Mouse (Mus musculus) megakaryocyte-erythroid progenitor cell, adult 5-6 weeks (primary cell): ENCODE data around the gene Creb3l4. TPM values are rescaled to one million over a fixed set of nuclear protein-coding genes. Genes with fewer than 3 reads are reported as not detected.
"Not testable (repeated sequence)": the region's sequence is repeated elsewhere in the genome, so short reads cannot be mapped to it uniquely, and the experiment has no call there.

Source experiments
- ATAC-seq: replicated peaks from 2 replicates; pipeline ENCODE4 v1.8.0; 2016; ENCODE audit warnings: mild to moderate bottlenecking, inconsistent platforms; ENCODE audit not compliant: severe bottlenecking, poor library complexity, low FRiP score, low TSS enrichment
- total RNA-seq, 2 experiments: library from RNA; stranded (forward) in 1 of 2; stranded (reverse) in 1 of 2; fragments of 200-1000, 215-1000 nt in 1 of 2; fragments of >200 nt in 1 of 2; fragmentation: Nextera tagmentation in 1 of 2; gene quantifications; 2 replicates each; pipeline ENCODE4 v1.2.3; 2014 to 2017

Gene Creb3l4
- total RNA-seq (2014; fragmentation: Nextera tagmentation) (not detected in 2 replicates), total RNA-seq (2017) (not detected in 2 replicates)

- no peak for ATAC-seq
Measured at GRCm38 (mm10) chr3:90242984-90243775, at the start of gene Creb3l4. TSS of gene Creb3l4 (minus strand) at chr3:90243512.

DNA sequence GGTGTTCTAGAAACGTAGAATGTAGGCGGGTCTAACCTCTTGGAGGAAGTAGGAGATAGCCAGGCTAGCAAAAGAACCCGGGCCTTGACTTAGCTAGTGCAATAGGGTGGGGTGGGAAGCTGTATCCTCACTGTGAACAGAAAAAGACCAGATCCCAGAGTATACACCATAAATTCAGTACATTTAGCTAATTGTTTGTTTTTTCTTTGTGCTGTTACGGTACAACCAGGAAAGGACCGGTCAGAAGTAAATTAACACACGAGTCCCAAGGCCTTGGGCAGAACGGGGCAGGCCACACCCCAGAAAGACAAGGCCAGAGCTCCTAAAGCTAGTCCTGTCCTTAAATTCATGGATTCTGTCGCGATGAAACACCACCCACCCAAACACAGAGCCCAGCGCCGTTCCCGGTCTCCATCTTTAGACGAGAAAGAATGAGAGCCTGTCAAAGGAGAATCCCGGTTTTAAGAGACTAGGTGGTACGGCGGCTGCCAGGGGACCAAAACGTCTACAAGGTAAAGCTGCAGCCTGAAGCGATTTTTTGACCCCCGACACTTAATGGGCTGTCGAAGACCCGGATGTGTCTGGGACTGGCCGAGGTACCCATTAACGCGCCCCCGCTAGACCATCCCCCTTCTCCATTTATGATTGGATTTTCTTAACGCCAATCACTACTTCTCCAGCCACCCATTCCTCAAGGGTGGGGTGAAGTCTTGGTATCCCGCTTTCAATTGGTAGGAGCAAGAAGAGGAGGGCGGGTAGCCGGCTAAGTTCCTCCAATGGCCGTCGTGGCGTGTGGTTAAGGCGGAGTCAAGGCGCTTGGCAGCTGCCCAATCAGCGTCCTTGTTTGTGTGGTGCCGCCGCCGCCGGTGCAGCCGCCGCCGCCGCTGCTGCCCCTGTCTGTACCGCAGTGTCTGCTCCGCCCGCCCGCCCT, 49.3 kb upstream of the Creb3l4 start, which contains the start of gene Gatad2b:
TSS of gene Gatad2b (plus strand) at position 834 of the 931 bp plus-strand sequence.
- ATAC-seq = peak; percentile 99

DNA sequence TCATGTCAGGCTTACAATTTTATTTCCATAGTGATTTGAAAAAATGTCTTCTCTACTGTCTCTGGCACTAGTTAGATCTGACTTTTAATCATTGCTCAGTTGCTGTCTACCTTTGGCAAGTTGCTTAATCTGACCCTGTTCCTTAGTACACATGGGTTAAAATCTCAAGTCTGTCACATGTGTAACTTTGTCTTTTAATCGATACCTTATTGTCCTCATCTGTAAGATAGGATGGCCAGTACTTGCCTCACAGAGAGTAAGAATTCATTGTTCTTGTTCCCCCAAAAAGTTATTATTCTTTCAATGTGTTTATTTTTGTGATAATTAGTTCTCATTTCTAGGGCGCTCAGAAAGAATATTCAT, 48.7 kb upstream of the Creb3l4 start:
- ATAC-seq = no peak

DNA sequence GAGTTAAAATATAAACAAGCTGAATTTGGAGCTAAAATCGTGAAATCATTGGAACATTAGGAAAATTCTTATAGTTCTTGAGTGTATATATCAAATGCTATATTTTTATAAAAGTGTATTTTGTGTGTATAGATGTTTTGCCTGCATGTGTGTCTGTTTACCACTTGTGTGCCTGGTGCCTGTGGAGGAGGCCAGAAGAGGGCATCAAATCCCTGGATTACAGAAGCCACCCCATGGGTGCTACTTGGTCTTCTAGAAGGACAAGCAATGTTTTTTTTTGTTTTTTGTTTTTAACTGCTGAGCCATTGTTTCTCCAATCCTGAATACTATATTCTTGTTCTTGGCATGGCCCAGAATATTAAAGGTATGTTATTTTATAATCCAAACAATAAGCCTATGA, 47.3 kb upstream of the Creb3l4 start:
- no peak for ATAC-seq

DNA sequence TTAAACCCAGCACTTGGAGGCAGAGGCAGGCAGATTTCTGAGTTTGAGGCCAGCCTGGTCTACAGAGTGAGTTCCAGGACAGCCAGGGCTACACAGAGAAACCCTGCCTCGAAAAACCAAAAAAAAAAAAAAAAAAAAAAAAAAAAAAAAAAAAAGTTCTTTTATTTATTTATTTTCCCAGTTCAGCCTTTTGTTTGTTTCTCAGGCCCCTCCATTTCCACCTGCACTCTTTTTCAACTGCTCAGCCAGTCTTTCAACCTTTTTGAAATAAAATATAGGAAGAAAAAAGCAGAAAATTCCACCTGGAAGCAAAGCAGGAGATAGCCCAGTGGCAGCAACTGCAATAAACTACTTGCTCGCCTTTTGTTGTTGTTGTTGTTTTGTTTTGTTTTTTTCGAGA, 46.1 kb upstream of the Creb3l4 start:
- not testable (repeated sequence) for ATAC-seq

GRCm38 (mm10) chr3:90284150-90284549, 40.8 kb upstream of the Creb3l4 start:
- ATAC-seq = no peak

GRCm38 (mm10) chr3:90280708-90281107, 37.4 kb upstream of the Creb3l4 start:
- no peak for ATAC-seq

GRCm38 (mm10) chr3:90279743-90280142, 36.4 kb upstream of the Creb3l4 start:
- no peak for ATAC-seq

GRCm38 (mm10) chr3:90279216-90279615, 35.9 kb upstream of the Creb3l4 start:
- ATAC-seq = no peak

DNA sequence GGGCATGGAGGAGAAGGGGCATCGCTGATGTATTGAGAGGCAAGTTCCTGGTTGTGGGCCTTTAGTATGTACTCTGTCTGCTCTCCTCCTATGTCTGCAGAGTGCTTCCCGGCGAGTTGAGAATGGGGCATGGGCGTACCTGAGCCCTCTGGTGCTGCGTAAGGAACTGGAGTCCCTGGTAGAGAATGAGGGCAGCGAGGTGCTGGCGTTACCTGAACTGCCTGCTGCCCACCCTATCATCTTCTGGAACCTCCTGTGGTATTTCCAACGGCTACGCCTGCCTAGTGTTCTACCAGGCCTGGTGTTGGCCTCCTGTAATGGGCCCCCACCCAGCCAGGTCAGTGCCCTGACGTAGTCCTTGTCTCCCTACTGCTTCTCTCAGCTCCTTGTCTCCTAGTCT, 34.9 kb upstream of the Creb3l4 start:
- ATAC-seq = no peak

DNA sequence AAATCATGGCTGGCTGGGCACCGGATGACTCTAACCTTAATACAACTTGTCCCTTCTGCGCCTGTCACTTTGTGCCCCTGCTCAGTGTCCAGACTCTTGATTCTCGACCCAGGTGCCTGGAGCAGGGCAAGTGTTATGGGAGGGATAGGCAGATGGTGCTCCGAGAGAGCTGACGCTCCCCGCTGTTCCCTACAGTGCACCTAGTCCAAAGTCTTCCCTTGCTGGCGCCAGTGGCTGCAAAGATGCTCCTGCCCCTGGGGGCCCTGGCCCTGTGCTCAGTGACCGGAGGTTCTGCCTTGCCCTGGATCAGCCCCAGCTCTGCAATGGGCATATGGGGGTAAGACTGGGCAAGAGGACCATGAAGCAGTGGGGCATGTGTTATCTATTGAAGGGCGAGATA, 34.5 kb upstream of the Creb3l4 start:
- ATAC-seq = no peak

- ATAC-seq = no peak
Measured at GRCm38 (mm10) chr3:90276858-90277257, 33.5 kb upstream of the Creb3l4 start.

DNA sequence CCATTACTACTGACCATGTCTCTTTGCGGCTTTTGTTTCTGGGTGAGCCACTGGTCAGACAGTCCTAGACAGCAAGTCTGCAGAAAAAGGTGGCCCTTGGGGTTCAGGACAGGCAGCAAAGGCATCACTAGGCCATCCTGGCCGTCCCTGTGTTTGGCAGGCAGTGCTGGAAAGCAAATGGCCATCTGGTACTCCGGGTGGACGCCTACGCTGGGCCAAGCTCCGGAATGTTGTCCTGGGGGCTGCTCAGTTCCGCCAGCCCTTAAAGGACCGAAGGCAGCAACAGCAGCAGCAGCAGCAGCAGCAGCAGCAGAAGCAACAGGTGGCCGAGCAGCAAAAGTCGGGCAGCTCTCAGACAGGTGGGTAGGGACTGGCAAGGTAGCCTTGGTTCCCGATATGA, 32.0 kb upstream of the Creb3l4 start:
- no peak for ATAC-seq

GRCm38 (mm10) chr3:90273855-90274254, 30.5 kb upstream of the Creb3l4 start:
- ATAC-seq = no peak

DNA sequence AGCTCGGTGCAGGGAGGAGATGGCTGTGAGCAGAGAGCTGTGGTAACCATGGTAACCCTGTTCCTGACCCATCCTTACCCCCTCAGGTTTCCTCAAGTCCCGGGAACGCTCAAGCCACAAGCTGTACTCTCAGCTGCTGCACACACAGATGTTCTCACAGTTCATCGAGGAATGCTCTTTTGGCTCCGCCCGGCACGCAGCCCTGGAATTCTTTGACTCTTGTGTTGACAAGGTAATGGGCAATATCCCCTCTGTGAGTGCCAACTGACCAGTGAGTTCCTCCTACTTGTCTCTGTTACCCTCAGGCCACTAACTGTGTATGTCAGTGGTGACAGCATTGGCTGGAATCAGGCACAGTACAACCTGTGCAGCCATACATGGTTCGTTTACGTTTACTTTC, 28.9 kb upstream of the Creb3l4 start:
- no peak for ATAC-seq

- no peak for ATAC-seq
Measured at GRCm38 (mm10) chr3:90270784-90271183, 27.5 kb upstream of the Creb3l4 start.

DNA sequence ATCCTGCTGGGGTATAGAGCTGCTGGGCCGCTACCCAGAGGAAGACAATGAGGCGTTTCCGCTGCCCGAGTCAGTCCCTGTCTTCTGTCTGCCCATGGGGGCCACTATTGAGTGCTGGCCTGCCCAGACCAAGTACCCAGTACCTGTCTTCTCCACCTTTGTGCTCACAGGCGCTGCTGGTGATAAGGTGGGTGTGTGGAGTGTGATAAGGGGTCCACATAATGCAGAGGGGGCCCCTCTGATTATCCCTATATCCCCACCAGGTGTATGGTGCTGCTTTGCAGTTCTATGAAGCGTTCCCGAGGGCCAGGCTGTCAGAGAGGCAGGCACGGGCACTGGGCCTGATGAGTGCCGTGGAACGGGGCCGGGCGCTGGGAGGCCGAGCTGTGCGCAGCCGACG, 25.7 kb upstream of the Creb3l4 start:
- ATAC-seq = no peak

- ATAC-seq = no peak
Measured at GRCm38 (mm10) chr3:90268190-90268589, 24.9 kb upstream of the Creb3l4 start.

GRCm38 (mm10) chr3:90266901-90267775, 23.8 kb upstream of the Creb3l4 start:
- no peak for ATAC-seq
